ENCODE assay signal across 8 mouse cellular contexts in the genomic region with DNA sequence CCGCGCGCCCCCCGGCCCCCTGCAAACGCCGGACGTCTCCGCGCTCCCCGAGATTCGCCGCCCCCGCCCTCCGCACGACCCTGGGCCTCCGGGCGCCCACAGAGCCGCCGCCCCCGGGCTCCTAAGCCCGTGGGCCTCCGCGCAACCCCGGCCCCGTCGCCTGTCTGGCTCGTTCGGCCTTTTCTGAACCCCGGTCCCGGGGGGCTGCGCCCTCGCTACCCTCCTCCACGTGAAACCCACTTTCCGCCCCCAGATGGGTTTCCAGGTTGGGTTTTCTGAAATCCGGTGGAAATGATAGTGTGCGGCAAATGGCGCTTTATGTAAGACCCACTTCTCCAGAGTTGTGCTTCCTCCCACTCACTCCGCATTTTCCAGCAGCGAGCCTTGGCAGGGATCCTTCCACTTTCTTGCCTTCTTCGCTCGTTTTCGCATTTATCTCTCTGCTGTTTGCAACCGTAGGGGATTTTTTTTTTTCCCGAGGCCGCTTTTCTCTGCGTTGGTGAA. TPM values are rescaled to one million over a fixed set of nuclear protein-coding genes. Genes with fewer than 3 reads are reported as not detected.
DNase-seq lines count a peak whose midpoint lies in the region; ATAC-seq lines count a peak whose summit lies in the region.

No protein-coding gene starts in this region.

- DNase-seq in adipocyte (ENCODE audit: low spot score): peak; percentile 55
- DNase-seq in embryo, embryonic 10.5 days (ENCODE audit: low spot score): peak; percentile 48
- peak; percentile 28 for DNase-seq in gastrocnemius, postnatal 14 days
- peak; percentile 65 to 67 for DNase-seq in left cerebral cortex, postnatal 14 days (ENCODE audit: low spot score in 2 of 2)
- DNase-seq in right cerebral cortex, postnatal 36 days (ENCODE audit: low spot score in 2 of 2): peak; percentile 66

- H3K4me2 ChIP-seq in intestine, embryonic 15.5 days (replicated peaks): peak overlapping the region; percentile 56

- H3K27me3 ChIP-seq in intestine, embryonic 15.5 days (replicated peaks): no peaks in the 10 kb centered on the region
- no peaks in the 10 kb centered on the region for H3K27me3 ChIP-seq in megakaryocyte, embryonic 14.5 days (replicated peaks)

- H3K36me3 ChIP-seq in intestine, embryonic 15.5 days: no peaks in the 10 kb centered on the region
- peaks cover 6% of the 10 kb centered on the region for H3K36me3 ChIP-seq in megakaryocyte, embryonic 14.5 days (replicated peaks; ENCODE audit: low read length)

- WGBS in intestine, embryonic 15.5 days: 1% methylated on average over 37 of the region's 46 CpGs

- H3K9me3 ChIP-seq in intestine, embryonic 15.5 days: no peaks in the 10 kb centered on the region
- no peaks in the 10 kb centered on the region for H3K9me3 ChIP-seq in megakaryocyte, embryonic 14.5 days

- peaks cover 16% of the 10 kb centered on the region for H3K4me1 ChIP-seq in intestine, embryonic 15.5 days (replicated peaks)
- peaks cover 50% of the 10 kb centered on the region for H3K4me1 ChIP-seq in megakaryocyte, embryonic 14.5 days

- peak overlapping the region; percentile 97 for H3K27ac ChIP-seq in intestine, embryonic 15.5 days

- intact Hi-C loops in gastrocnemius, postnatal 14 days (cut with DNase I; ENCODE audit: low total_unique reads): loop anchor here (10.0 kb wide), 1 partner anchor 55 kb away; a partner anchor contains a TSS
- intact Hi-C loops in left cerebral cortex, postnatal 14 days (cut with DNase I): loop anchor here (5.0 kb wide), 3 partner anchors 52 to 98 kb away; a partner anchor contains a TSS

- ATAC-seq in intestine, embryonic 15.5 days: peak; percentile 29
- no peak for ATAC-seq in megakaryocyte-erythroid progenitor cell, adult 5-6 weeks (replicated peaks; ENCODE audit: low FRiP score, low TSS enrichment, poor library complexity, severe bottlenecking)

- peak overlapping the region; percentile 96 for H3K4me3 ChIP-seq in intestine, embryonic 15.5 days (replicated peaks)
- H3K4me3 ChIP-seq in megakaryocyte, embryonic 14.5 days (replicated peaks): peak overlapping the region; percentile 96

- peak overlapping the region; percentile 97 for H3K9ac ChIP-seq in intestine, embryonic 15.5 days

RNA-seq across cellular contexts. Expression of a gene that starts 0.7 kb away (rescaled TPM):
- 100 to 1,000 TPM; 164 to 178 TPM for total RNA-seq in gastrocnemius, postnatal 14 days (2021)
- polyA plus RNA-seq in intestine, embryonic 15.5 days (2015; fragmentation: Nextera tagmentation; extraction: Ambion mirVana): 100 and 111 TPM in 2 replicates
- 100 to 1,000 TPM; 697 to 717 TPM for total RNA-seq in left cerebral cortex, postnatal 14 days (2021)
- 18.6 and 92.9 TPM in 2 replicates for polyA plus RNA-seq in megakaryocyte, embryonic 14.5 days (2012; ENCODE audit: insufficient read depth, low replicate concordance)
- total RNA-seq in megakaryocyte-erythroid progenitor cell, adult 5-6 weeks (2014; fragmentation: Nextera tagmentation): 46.4 and 67.7 TPM in 2 replicates
- 71.9 and 84.0 TPM in 2 replicates for total RNA-seq in megakaryocyte-erythroid progenitor cell, adult 5-6 weeks (2017)

RNA-seq across cellular contexts. Expression of a gene that starts 22.1 kb away (rescaled TPM):
- 1 to 10 TPM; 5.0 to 6.6 TPM for total RNA-seq in gastrocnemius, postnatal 14 days (2021)
- polyA plus RNA-seq in intestine, embryonic 15.5 days (2015; fragmentation: Nextera tagmentation; extraction: Ambion mirVana): 24.7 and 27.2 TPM in 2 replicates
- 1 to 10 TPM; 6.0 to 6.8 TPM for total RNA-seq in left cerebral cortex, postnatal 14 days (2021)
- 2.0 TPM in 1 of 2 replicates, not detected in the other for polyA plus RNA-seq in megakaryocyte, embryonic 14.5 days (2012; ENCODE audit: insufficient read depth, low replicate concordance)
- total RNA-seq in megakaryocyte-erythroid progenitor cell, adult 5-6 weeks (2014; fragmentation: Nextera tagmentation): 37.3 and 42.1 TPM in 2 replicates
- 62.6 and 67.4 TPM in 2 replicates for total RNA-seq in megakaryocyte-erythroid progenitor cell, adult 5-6 weeks (2017)

RNA-seq across cellular contexts. Expression of a gene that starts 51.6 kb away (rescaled TPM):
- total RNA-seq in gastrocnemius, postnatal 14 days (2021): 10 to 100 TPM; 43.3 to 45.4 TPM
- polyA plus RNA-seq in intestine, embryonic 15.5 days (2015; fragmentation: Nextera tagmentation; extraction: Ambion mirVana): 80.1 and 89.9 TPM in 2 replicates
- 10 to 100 TPM; 24.4 to 29.9 TPM for total RNA-seq in left cerebral cortex, postnatal 14 days (2021)
- polyA plus RNA-seq in megakaryocyte, embryonic 14.5 days (2012; ENCODE audit: insufficient read depth, low replicate concordance): 1.1 and 21.3 TPM in 2 replicates
- total RNA-seq in megakaryocyte-erythroid progenitor cell, adult 5-6 weeks (2014; fragmentation: Nextera tagmentation): 74.1 and 104 TPM in 2 replicates
- 176 and 177 TPM in 2 replicates for total RNA-seq in megakaryocyte-erythroid progenitor cell, adult 5-6 weeks (2017)

Comparison
In these comparisons a context has a peak if more than half of its experiments do, and no peak if none do; other contexts are left out.
1. RNA of a gene that starts 22.1 kb away (total RNA-seq): 37.3 to 67.4 TPM in megakaryocyte-erythroid progenitor cell, adult 5-6 weeks; 6.0 to 6.8 TPM in left cerebral cortex, postnatal 14 days and 5.0 to 6.6 TPM in gastrocnemius, postnatal 14 days; every median in the first group is over 4 times any median in the second.
2. Peak in every context shown above with its lines, with median percentiles within 50 percentile points of each other: DNase-seq.